Mouse (Mus musculus): Measurements from ENCODE around the gene Lhx3.
A peak's percentile ranks its signal among the peaks of the same experiment; 100 is the strongest.

The Lhx3 gene

DNA sequence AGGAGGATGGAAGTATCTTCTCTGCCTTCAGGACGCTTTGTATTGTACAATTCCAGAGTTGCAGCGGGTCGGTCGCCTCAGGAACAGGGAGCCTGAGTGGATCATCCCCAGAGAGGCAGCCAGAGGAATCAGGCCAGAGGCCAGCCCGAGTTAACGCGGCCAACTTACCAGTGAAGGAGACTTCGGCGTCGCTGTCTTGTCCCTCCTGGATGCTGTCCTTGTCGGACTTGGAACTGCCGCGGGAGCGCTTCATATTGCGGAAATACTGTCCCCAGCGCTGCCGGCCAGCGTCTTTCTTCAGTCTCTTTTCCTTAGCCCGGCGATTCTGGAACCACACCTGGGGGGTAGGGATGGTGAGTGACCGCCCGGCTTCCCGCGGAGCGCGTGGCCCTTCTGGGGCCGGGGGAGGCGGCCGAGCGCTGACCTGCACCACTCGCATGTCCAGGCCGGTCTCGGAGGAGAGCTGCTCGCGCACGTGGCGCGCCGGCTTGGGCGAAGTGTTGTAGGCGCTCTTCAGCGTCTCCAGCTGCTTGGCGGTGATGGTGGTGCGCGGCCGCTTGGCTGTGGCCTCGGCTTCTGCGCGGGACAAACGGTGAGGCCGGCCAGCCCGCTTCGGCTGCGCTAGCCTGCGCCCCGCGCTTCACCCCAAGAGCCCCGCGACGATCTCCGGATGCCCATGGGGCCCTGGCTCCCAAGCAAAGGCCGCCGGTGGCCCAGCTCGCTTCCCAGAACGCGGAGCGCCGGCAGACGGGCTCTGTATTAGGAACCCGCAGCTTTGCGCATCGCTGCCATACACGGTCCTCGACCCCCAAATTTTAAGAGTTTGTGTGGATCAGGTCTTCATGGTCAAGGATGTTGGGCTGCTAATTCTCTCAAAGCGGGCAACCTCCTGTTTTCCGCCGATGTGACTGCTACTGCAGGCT is 5.9 kb downstream of the Lhx3 start:
- no peak for DNase-seq (ENCODE audit: low spot score in 2 of 2)

DNA sequence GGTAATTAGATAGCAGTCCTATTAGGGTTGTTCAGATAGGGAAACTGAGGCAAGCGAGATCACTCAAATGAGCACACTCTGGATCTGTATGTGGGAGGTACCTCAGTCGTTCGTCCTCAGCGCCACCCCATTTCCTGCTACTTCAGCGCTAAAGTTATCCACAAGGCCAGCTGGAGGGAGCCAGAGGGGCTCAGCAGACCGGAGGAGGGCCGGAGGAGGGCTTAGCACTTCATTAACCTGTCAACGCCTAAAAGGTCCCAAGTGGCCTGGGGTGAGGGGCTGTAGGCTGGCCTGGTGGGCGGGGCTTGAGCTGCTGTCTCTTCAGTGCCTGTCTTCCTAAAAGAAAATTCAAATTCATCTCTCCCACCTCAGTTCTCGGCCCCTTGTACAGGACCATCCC is 9.6 kb downstream of the Lhx3 start:
- DNase-seq (ENCODE audit: low spot score in 2 of 2): no peak

DNA sequence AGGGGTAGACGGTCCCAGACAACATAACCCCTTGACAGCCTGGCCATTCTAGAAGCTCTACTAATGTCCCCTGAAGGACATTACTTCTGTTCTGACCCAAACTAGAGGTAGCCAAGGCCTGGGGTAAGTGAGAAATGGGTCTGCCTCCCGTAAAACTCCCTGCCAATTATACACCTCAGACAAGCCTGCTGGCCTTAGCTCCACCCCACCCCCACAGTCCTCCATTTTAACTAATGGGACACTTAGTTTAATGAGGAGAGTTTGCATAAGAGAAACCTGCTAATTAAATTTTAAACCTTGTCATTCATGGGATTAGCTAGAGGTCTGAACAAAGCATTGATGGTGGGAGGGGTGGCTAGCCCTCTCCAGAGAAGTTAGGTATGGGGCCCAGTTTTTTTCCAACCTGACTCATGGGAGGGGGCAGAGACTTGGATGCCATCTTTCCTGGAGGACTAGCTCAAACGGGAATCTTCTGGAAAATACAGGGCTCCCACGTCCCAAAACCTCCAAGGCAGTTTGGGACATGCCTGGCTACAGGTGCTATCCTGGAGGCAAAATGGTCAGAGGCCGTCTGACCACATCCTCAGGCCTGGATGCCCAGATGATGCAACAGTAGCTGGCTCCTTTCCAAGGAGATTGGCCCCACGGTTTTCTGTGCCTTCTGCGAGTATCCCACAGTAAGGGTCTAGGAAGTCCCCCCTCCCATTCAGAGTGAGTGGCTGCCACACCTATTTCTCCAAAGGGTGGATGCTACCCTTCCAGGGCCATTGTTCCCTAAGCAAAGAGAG is 13.3 kb downstream of the Lhx3 start:
- no peak for DNase-seq (ENCODE audit: low spot score in 2 of 2)

DNA sequence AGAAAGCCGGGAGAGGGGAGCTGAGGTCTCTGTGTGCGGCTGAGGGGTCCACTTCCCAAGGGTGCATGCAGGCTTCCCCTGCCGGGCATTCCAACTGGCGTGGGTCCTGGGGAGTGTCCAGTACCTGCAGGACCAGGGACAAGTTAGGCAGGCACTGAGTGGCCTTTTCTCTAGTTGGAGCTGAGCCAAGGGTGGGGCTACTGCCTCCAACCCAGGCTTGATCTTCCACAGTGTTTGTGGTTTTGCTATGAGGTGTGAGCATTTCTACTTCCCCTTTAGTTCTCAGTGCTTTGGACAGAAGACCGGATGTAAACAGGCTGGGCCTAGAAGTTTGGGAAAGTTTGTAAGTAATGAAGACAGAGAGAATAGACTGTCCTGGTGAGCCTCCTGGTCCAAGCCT is 19.6 kb downstream of the Lhx3 start:
- peak in 1 of 2 experiments; percentile 37 for DNase-seq (ENCODE audit: low spot score in 2 of 2)

DNA sequence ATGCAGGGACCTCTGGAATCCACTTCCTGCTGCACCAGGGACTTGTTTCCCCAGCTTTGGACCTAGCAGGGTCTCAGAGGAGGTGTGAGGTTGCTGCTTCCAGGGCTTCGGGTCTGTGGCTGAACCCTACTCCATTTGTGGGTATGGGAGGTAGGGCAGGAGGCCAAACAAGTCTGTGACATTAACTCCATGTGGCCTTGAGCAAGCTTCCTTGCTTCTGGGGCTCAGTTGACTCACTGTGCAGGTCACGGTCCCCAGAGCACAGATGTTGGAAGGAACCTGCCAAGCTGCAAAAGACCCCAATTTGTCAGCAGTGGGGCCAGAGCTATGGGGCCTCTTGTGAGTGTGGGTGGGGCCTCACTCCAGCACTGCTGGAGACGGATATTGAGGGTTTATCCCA is 23.7 kb downstream of the Lhx3 start:
- DNase-seq (ENCODE audit: low spot score in 2 of 2): no peak

DNA sequence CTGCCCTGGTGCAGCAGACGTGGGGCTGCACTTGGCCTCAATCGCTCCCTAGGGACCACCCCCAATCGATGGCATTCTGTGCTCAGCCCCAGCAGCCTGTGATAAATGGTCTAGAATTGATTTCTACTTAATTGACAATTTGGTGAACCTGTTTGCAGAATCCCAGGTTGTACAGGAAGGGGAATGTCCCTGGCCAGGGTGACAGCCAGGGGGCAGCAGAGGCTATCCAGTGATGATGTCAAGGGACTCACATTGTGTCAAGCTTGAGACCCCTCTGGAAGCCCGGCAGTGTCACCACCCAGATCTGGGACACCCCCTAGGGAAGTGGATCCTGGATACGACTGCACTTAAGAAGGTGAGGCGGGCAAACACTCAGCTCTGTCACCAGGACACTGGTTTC is 25.4 kb downstream of the Lhx3 start:
- peak in 1 of 2 experiments; percentile 29 for DNase-seq (ENCODE audit: low spot score in 2 of 2)

DNA sequence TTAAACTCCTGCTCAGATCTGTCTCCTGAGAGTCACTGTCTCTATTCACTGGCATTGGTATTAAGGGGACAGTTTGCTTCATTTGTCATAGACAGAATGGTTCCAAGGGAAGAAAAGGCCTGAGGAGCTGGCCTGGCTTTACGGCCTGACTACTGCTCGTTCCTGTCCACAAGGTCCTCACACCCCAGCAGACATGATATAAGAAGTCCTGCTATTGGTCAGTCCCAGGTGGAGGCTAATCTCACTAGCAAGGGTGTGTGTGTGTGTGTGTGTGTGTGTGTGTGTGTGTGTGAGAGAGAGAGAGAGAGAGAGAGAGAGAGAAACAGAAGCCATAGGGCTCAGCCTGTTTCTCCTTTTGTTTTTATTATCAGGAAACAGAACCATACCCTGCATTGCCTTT is 30.9 kb downstream of the Lhx3 start:
- no peak for DNase-seq (ENCODE audit: low spot score in 2 of 2)

DNA sequence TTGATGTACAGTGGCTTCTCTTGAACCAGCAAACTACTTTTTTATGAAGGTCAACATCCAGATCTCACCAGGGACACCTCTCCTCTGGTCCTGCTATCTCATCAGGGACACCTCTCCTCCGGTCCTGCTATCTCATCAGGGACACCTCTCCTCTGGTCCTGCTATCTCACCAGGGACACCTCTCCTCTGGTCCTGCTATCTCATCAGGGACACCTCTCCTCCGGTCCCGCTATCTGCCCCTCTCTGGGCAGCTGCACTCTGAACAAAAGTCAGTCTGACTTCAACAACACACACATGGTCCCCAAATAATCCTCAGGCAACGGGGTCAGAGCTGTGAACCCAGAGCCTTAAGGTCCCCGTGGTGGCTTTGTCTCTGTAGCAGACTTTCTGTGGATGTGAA is 31.4 kb downstream of the Lhx3 start:
- DNase-seq (ENCODE audit: low spot score in 2 of 2): peak in 1 of 2 experiments; percentile 30

DNA sequence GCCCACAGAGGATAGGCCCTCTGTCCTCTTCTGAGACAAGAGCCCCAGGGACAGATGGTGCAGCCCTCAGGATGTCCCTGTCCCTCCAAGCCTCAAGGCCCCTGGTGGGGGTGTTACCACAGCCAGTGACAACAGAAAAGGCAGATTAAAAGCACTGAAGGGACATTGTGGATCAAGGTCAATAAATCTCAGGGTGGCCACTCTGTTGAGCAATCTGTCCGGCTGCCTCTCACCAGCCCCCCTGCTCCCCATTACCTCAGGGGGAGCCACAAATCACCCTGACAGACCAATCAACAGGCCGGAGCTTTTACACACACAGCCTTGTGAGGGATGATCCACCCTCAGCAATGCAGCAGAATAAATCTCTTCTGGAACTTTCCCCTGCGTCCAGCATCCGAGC is 32.9 kb downstream of the Lhx3 start:
- no peak for DNase-seq (ENCODE audit: low spot score in 2 of 2)

DNA sequence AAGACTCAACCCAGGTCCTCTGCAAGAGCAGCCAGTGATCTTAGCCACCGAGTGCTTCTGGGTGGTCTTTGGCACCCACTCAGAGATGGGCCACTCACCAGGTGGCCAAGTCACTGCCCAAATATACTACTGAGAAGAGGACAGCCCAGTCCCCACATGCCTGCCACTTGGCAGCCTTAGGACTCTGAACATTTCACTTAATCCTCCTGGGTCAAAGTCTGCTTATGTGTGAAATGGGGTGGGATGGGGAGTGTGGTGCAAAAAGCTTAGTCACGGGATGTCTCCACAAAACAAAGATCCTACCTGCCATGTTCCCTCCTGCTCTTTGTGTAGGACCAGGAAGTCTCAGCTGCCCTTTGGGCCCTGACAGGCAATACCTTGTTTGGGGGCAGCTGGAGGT is 35.9 kb downstream of the Lhx3 start:
- DNase-seq (ENCODE audit: low spot score in 2 of 2): no peak

DNA sequence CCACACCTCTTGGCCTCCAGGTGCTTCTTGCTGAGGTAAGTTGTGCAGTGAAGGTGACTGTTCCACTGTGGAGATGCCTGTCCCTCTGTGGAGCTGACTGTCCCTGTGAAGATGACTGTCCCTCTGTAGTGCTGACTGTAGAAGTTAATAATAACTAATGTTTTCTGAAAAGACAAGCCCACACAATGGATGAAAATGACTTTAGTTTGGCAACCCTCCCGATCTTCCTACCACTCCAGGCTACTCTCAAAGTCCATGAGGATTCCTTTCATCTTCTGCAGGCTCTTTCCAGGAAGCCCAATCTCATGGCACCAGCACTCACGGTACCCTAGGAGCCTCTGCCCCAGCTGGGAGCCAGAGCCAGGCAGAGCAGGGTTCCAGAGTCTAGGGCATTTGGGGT is 37.7 kb downstream of the Lhx3 start:
- DNase-seq (ENCODE audit: low spot score in 2 of 2): no peak

DNA sequence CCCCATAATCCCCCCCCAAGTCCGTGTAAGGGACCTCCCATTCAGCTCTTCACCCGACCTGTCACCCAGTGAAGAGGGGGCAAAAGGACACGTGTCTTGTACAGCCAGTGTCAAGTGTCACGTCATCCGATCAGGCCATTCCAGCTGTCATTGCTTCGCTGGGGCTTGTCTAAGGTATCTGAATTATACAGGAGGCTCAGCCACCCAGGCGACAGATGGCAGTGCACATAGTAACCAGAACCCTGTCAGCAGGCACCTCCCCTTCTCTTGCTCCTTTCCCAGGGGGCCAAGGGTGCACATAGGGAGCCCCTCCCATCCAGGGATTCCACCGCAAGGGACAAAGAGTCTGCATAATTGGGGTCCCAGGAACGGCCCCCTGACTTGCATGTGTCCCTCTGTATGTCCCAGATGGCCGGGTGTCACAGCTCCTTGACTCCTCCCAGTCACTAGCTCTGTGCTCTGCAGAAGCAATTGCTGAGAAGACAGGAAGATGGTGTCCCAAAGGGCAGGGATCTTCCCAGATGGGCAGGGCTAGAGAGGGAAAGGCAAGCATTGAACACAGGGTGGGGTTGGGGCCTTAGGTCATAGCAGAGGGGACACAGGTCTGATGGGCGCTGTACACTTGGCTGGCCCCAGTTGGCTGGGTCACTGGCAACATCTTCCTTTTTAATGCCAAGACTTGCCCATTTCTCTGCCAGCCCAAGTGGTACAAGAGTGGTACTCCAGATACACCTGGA is 39.1 kb downstream of the Lhx3 start:
- DNase-seq (ENCODE audit: low spot score in 2 of 2): no peak

DNA sequence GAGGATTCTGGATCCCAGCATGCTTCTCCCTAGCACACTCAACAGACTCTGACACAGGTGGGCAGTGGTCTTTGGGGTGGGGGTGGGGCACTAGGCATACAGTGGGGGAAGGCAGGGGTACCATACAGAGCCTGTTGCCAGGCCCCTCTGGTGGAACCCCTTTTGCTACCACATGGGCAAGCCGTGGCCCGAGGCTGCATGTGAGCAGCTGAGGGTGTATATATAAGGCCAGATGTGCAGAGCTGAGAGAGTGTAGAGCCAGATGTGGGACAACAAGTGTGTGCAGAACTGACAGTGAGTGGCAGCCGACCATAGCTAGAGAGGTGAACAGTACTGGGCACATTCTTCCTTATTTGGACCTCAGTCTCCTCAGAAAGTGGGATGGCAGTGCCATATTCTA is 41.2 kb downstream of the Lhx3 start:
- DNase-seq (ENCODE audit: low spot score in 2 of 2): no peak

DNA sequence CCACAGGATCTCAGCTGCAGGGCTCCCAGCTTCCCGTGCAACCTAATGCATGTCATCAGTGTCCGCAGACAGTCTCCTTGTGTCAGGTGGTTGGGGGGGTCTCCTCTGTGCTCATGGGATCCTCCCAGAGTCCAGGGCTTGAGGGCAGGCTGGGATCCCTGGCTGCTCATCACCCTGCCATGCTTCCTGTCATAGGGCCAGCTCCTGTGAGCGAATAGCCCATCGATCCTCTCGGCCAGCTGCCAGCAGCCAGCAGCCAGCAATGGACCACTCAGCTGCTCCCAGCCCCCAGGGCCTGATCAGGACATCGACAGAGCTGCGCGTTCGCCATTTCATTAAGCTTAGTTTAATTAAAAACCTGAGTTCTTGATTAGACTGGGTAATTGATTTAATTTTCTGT is 50.0 kb downstream of the Lhx3 start:
- no peak for DNase-seq (ENCODE audit: low spot score in 2 of 2)

DNA sequence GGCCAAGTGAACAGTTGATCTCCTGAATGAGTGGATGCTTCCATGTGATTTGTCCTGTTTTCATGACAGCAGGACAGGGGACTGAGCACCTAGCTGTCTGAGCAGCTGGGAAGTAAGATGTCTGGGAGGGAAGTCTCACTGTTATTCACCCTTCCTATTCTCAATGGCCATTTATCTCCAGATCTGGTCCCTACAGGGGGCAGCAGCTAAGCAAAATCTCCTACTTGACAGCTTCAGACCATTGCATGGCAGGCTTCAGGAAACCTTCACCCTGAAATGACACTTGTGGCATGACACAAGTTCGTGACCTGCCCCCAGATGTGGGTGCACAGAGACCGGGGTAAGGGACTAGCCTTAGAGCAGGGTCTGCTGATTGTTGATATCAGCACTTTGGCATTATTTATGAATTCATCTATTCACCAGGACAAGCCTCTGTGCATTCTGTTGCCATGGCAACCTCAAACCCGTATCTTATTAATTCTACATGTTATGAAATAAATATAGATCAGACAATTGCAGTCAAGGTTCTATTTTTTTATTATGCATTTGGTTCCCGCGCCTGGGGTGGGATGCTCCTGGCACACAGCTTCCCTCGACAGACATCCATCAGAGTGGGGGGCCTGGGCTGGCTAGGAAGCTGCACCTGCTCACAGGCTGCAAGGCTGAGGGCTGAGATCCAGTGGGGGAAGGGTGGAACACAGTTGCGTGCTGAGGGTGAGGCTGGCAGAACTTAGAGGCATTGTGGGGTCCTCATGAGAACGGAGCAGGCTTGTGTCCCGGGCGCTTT is 51.7 kb downstream of the Lhx3 start:
- DNase-seq (ENCODE audit: low spot score in 2 of 2): no peak

DNA sequence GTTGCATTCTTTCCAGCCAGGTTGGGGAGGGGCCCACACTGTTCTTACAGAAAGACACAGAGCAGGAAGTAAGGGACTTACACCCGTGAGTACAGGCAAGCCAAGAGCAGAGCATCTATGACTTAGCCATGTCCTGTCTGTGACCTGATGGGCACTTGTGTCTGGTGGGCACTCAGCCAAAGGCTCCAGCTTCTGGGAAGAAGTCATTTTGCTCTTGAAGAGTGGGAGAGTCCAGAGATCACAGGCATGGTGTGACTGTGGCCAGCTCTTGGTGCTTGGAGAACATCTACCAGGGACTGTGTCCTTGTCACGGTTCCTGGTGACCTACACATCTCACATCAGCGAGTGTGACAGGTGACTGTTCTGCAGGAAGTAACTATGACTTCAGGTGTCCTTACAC is 52.4 kb downstream of the Lhx3 start:
- DNase-seq (ENCODE audit: low spot score in 2 of 2): no peak

DNA sequence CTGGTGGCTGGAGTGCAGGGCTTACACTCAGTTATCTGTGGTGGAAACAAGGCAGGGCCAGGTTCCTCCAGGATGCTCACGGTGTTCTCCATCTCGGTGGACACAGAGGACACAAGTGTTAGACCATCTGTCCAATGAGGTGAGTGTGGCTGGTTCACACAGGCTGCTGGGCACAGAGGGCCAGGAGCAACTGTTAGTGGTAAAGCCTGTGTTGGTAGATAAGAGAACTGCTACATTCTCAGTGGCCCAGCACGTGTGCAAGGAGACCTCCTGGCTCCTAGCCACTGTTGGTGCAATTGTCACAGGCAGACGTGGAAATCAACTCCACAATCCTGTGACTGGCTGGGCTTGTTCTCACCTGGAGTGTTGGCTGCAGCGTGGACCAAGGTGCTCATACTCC is 53.5 kb downstream of the Lhx3 start:
- peak in 1 of 2 experiments; percentile 26 for DNase-seq (ENCODE audit: low spot score in 2 of 2)

DNA sequence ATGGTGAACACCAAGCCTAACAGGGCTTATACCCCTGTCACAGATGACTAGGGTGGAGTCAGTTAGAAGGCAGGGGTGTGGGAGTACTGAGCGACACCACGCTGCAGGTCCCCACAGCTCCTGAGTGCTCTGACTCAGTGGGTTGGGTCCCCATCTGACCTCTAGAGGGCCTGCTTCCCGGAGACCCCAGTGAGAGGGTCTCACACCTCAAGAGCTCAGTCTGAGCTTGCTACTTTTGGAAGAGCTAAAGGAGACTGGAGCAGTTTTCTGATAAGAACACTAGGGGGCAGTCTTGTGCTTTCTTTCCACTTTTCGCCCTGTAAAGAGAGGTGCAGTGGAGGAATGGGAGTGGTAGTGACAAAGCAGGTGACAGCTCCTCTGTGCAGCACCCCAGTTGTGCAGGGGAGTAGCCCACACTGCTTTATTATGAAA is 54.2 kb downstream of the Lhx3 start:
- DNase-seq (ENCODE audit: low spot score in 2 of 2): peak in 1 of 2 experiments; percentile 53

DNA sequence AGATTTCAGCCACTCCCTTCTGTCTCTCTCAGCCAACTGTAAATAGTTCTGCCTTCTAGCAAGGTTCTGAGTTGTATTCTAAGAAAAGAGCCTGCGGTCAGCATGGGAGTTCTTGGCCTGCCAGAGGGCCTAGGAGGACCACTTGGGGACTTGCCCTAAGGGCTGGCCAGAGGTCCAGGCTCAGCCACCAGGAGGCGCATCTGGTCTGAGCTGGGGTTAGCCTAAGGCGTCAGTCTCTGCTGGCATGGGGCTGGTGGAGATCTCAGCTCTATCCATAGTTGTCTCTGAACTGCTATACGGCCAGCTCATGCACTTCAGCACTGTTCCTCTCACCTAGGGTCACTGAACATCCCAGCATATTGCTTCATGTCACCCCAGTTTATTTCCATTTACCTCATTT is 54.8 kb downstream of the Lhx3 start:
- peak; percentile 70 to 83 for DNase-seq (ENCODE audit: low spot score in 2 of 2)

Data from spleen, postnatal 4 days (tissue).